Mouse (Mus musculus): Measurements from ENCODE around the gene Nhej1. TPM values are rescaled to one million over a fixed set of nuclear protein-coding genes. Genes with fewer than 3 reads are reported as not detected.

The Nhej1 gene
- polyA plus RNA-seq, 1 experiment from 2014 or later, result 10.9 TPM

DNA sequence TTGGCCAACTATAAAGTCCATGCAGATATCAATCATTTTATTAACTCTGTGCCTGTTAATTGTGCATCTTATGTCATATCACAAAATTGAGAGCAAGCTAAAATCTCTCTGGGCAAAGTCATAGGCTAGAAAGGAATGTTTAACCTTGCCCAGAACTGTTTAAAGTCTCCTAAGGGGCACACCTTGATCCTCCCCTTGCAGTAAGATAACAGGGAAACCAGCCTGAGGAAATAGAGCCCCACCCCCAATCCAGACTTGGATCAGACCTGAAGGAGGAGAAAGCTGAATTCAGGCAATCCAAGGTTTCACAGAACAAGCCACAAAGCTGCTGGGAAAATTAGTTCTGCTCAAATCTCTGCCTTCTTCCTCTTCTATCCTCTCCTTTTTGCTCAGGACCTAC, 114.2 kb downstream of the Nhej1 start:
- Histone ChIP-seq H3K9me3 (no peaks in the 10 kb centered on the region), H3K27ac (no peak overlapping the region), H3K4me3 (no peak overlapping the region), H3K4me2 (no peak overlapping the region), H3K9ac (no peak overlapping the region), H3K36me3 (no peaks in the 10 kb centered on the region), H3K4me1 (peaks cover 20% of the 10 kb centered on the region), H3K27me3 (no peaks in the 10 kb centered on the region)
- ATAC-seq (ENCODE audit: insufficient number of reproducible peaks, low FRiP score, low TSS enrichment, low read depth), result no peak

DNA sequence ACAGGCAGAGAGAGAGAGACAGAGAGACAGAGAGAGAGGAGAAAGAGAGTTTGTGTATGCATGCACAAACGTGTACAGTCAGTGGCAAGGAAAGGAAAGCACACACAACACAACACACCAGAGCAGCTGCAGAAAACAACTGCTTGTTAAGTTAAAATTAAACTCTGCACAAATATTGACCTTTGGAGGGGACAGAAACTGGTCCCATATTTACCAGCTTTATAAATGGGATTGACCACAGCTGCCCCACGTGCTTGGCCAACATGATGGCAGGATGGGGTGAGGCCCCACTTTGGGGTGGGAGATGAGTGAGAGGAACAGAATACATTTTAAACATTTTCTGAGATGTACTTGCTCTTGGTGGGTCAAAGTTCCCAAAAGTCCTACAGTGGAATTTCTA, 114.8 kb downstream of the Nhej1 start:
- Histone ChIP-seq H3K4me2 (no peak overlapping the region), H3K4me1 (peaks cover 14% of the 10 kb centered on the region), H3K27ac (no peak overlapping the region), H3K9ac (no peak overlapping the region), H3K27me3 (no peaks in the 10 kb centered on the region), H3K36me3 (no peaks in the 10 kb centered on the region), H3K4me3 (no peak overlapping the region), H3K9me3 (no peaks in the 10 kb centered on the region)
- 51% methylated on average over 2 of the region's 2 CpGs for WGBS
- no peak for ATAC-seq (ENCODE audit: insufficient number of reproducible peaks, low FRiP score, low TSS enrichment, low read depth)

DNA sequence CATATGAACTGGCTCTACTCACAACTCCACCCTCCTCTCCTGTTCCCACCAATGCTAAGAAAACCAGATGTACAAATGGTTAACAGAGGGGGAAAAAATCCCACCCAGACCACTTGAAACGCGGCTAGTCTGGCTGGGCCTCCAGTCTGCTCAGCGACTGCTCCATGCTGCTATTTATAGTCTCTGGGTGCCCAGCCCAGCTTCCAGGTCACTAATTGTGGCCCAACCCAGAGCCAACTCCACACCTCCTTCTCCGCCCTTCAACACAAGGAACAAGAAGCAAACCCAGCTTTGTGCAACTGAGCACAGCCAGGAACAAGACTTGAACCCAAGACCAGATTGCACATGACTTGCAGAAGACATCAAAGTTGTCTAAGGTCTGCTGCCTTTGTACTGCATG, 119.0 kb downstream of the Nhej1 start:
- Histone ChIP-seq H3K36me3 (no peaks in the 10 kb centered on the region), H3K4me1 (no peaks in the 10 kb centered on the region), H3K27me3 (no peaks in the 10 kb centered on the region), H3K9me3 (no peaks in the 10 kb centered on the region), H3K4me3 (no peak overlapping the region), H3K9ac (no peak overlapping the region), H3K27ac (no peak overlapping the region), H3K4me2 (no peak overlapping the region)
- 0 out of 2 replicates have a peak, but pooled peaks have one; percentile 48 for ATAC-seq (ENCODE audit: insufficient number of reproducible peaks, low FRiP score, low TSS enrichment, low read depth)
- 25% methylated on average over 4 of the region's 4 CpGs for WGBS

DNA sequence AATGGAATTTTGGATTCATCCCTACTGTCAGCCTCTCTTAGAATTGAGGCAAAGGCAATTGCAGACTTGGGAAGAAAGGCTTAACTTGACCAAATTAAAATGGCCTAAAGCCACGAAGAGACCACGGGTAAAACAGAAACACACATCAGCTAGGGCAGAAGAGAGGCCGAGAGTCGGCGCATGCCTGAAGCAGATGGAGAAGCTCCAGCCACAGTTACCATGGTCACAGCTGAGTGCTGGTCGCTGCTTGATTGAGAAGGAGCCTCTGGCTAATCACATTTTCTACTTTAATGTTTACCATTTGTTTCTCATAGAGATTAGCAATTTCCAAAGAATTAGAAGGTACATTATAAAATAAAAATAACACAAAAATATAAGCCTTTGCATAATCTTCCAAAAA, 123.8 kb downstream of the Nhej1 start:
- no peaks in the 10 kb centered on the region for H3K27me3 ChIP-seq
- H3K4me2 ChIP-seq, result no peak overlapping the region
- no peaks in the 10 kb centered on the region for H3K4me1 ChIP-seq
- ATAC-seq (ENCODE audit: insufficient number of reproducible peaks, low FRiP score, low TSS enrichment, low read depth), result no peak
- no peak overlapping the region for H3K4me3 ChIP-seq
- 49% methylated on average over 6 of the region's 6 CpGs for WGBS
- no peaks in the 10 kb centered on the region for H3K36me3 ChIP-seq
- no peak overlapping the region for H3K9ac ChIP-seq
- H3K9me3 ChIP-seq, result no peaks in the 10 kb centered on the region
- no peak overlapping the region for H3K27ac ChIP-seq

DNA sequence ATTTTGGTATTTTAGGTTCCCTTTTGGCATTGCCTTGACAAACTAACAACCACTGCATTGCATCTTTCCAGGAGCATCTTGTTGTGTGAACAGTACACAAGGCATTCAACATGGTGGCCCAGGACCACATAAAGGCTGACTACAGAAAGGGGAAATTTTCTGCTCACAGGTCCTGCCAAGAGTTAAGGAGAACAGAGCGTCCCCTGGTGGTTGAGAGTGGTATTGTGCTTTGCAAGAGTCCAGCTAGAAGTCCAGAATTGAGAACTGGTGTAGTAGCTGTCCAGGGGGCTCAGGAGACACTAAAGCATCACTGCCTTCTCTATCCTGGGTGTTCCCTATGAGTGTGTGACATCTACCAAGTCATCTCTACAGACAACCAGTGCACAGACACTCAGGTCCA, 124.5 kb downstream of the Nhej1 start:
- Histone ChIP-seq H3K27ac (no peak overlapping the region), H3K9ac (no peak overlapping the region), H3K27me3 (no peaks in the 10 kb centered on the region), H3K36me3 (no peaks in the 10 kb centered on the region), H3K9me3 (no peaks in the 10 kb centered on the region), H3K4me1 (no peaks in the 10 kb centered on the region), H3K4me2 (no peak overlapping the region), H3K4me3 (no peak overlapping the region)
- 0% methylated on average over 1 of the region's 1 CpGs for WGBS
- ATAC-seq (ENCODE audit: insufficient number of reproducible peaks, low FRiP score, low TSS enrichment, low read depth), result no peak

DNA sequence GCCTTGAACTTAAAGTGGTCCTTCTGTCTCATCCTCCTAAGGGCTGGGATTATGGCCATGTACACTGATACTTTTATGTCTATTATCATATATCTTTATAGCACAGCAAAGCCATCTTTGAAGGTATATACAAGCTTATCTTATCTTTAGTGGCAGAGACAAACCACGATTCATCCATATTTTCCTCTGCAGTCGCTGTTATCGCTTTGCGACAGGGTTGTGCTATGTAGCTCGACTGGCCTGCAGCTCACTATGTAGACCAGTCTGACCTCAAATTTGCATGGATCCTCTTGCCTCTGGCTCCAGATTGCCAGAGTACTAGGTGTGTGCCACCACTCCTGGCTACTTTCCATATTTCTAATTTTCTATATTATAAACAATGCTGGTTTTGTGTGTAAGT, 125.8 kb downstream of the Nhej1 start:
- no peaks in the 10 kb centered on the region for H3K36me3 ChIP-seq
- 87% methylated on average over 5 of the region's 5 CpGs for WGBS

DNA sequence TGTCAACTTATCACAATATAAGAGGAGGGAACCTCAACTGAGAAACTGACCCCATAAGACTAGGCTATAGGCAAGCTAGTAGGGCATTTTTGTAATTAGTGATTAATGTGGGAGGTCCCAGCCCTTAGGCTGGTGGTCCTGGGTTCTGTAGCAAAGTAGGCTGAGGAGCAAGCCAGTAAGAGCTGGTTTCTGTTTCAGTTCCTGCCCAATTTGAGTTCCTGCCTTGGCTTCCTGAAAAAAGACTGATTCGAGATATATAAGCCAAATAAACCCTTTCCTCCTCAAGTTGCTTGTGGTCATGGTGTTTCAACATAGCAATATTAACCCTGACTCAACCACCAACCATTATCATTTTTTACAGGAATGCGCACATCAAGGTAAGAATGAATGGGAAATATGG, 127.8 kb downstream of the Nhej1 start:
- Histone ChIP-seq H3K9me3 (no peaks in the 10 kb centered on the region), H3K4me2 (no peak overlapping the region), H3K9ac (no peak overlapping the region), H3K27me3 (no peaks in the 10 kb centered on the region), H3K27ac (no peak overlapping the region), H3K36me3 (no peaks in the 10 kb centered on the region), H3K4me1 (no peaks in the 10 kb centered on the region), H3K4me3 (no peak overlapping the region)
- WGBS, result 70% methylated on average over 2 of the region's 2 CpGs
- no peak for ATAC-seq (ENCODE audit: insufficient number of reproducible peaks, low FRiP score, low TSS enrichment, low read depth)

More for the DNA sequence above, 125.8 kb downstream of the Nhej1 start:
- Histone ChIP-seq H3K27me3 (no peaks in the 10 kb centered on the region), H3K9ac (no peak overlapping the region), H3K9me3 (no peaks in the 10 kb centered on the region), H3K4me2 (no peak overlapping the region), H3K4me1 (no peaks in the 10 kb centered on the region), H3K27ac (no peak overlapping the region), H3K4me3 (no peak overlapping the region)
- ATAC-seq (ENCODE audit: insufficient number of reproducible peaks, low FRiP score, low TSS enrichment, low read depth), result no peak

DNA sequence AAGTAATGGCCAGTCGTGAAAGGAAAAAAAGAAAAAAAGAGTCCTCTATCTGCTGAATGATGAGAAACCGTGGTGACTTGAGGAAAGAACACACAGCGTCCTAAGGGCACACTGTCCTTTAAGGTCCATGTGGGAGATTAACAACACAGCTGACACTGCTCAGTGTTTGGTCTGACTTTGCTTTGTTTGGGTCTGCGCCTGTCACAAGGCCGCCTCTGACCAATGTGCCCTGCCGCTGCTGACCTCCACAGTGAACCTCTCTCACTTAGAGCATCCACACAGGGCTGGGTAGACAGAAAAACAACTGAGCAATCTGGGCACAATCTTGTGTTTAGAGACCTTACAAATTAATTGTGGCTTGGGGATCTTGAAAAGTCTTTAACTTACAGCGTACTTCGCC, 148.0 kb downstream of the Nhej1 start:
- Histone ChIP-seq H3K36me3 (no peaks in the 10 kb centered on the region), H3K4me3 (no peak overlapping the region), H3K27ac (no peak overlapping the region), H3K27me3 (no peaks in the 10 kb centered on the region), H3K4me2 (no peak overlapping the region), H3K9me3 (no peaks in the 10 kb centered on the region), H3K4me1 (peaks cover 6% of the 10 kb centered on the region; the same call in 1 of the 2 replicates), H3K9ac (no peak overlapping the region)
- WGBS, result 82% methylated on average over 8 of the region's 8 CpGs
- no peak for ATAC-seq (ENCODE audit: insufficient number of reproducible peaks, low FRiP score, low TSS enrichment, low read depth)

DNA sequence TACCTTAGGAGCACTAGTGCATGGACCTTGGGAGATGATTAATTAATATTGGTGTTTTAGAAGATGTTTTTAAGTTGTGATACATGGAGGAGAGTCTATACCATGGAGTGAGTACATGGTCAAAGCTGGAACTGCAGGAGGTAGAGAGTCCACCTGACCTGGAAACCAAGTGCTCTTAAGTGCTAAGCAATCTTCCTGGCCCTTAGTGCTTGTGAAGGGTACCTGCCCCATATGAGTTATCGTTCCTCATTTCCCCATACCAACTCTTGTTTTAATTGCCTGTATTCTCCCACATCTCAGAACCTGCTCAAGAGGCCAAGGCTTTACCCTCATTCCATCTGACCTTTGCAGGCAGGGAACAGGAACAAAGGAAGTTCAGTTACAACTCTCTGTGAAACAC, 149.1 kb downstream of the Nhej1 start:
- H3K4me1 ChIP-seq, result peaks cover 6% of the 10 kb centered on the region; the same call in 1 of the 2 replicates
- no peaks in the 10 kb centered on the region for H3K27me3 ChIP-seq
- no peaks in the 10 kb centered on the region for H3K36me3 ChIP-seq
- no peak overlapping the region for H3K4me3 ChIP-seq
- no peak overlapping the region for H3K9ac ChIP-seq
- H3K27ac ChIP-seq, result no peak overlapping the region
- no peak overlapping the region for H3K4me2 ChIP-seq
- 74% methylated on average over 1 of the region's 1 CpGs for WGBS
- ATAC-seq (ENCODE audit: insufficient number of reproducible peaks, low FRiP score, low TSS enrichment, low read depth), result no peak
- H3K9me3 ChIP-seq, result no peaks in the 10 kb centered on the region

DNA sequence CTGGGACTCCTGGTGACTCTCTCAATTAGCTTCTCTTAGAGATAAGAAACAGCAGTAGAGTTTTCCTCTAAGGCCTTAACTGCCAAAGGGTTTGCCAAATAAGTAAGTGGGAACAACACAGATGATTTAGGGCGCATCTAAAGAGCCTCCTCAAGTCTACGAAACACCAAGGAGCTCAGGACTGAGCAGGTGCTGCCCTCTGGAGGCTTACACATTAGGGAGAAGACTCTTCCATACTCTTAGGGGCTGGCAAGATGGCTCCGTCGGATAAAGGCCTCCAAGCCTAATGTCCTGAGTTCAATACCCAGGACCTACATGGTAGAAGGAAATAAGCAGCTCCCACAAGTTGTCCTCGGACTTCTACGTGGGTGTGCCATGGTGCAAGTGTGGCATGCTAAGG, 151.4 kb downstream of the Nhej1 start:
- no peak overlapping the region for H3K27ac ChIP-seq
- no peaks in the 10 kb centered on the region for H3K36me3 ChIP-seq
- no peak overlapping the region for H3K4me2 ChIP-seq
- ATAC-seq (ENCODE audit: insufficient number of reproducible peaks, low FRiP score, low TSS enrichment, low read depth), result no peak
- no peaks in the 10 kb centered on the region for H3K27me3 ChIP-seq
- no peaks in the 10 kb centered on the region for H3K9me3 ChIP-seq
- no peak overlapping the region for H3K9ac ChIP-seq
- WGBS, result 79% methylated on average over 6 of the region's 6 CpGs
- H3K4me3 ChIP-seq, result no peak overlapping the region
- H3K4me1 ChIP-seq, result peaks cover 2% of the 10 kb centered on the region; the same call in 1 of the 2 replicates

DNA sequence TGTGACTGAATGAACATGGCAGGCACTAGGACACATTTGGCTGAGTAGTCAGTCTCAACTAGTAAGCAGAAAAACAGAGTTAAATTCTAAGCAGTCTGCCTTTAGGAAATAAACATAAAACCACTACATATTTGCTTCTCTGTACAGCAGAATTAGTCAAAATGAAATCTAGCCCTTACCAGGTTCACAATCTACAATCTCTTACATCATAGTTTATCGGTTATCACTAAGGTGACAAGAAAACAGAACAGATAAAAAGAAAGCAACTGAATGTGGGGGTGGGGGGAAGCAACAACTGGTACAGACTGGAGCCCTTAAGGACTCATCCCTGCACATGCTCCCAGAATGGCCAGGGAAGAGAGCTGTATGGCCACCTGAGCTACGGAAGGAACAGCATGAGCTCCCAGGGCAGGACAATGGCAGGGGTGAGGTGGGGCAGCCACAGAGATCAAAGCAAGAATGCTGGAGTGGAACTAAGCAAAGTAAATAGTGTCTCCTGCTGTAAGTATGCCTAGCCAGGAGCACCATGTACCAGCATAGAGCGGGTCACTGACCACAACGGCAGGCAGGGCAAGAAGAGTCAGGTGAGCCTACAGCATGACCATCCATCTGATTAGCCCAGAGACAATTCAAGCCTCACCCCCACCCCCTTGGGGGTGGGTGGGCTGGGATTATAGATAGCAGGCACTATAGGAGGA, 153.5 kb downstream of the Nhej1 start:
- Histone ChIP-seq H3K9me3 (no peaks in the 10 kb centered on the region), H3K4me2 (no peak overlapping the region), H3K4me1 (no peaks in the 10 kb centered on the region), H3K27me3 (no peaks in the 10 kb centered on the region), H3K27ac (no peak overlapping the region), H3K9ac (no peak overlapping the region), H3K4me3 (no peak overlapping the region), H3K36me3 (no peaks in the 10 kb centered on the region)
- 59% methylated on average over 4 of the region's 4 CpGs for WGBS
- ATAC-seq (ENCODE audit: insufficient number of reproducible peaks, low FRiP score, low TSS enrichment, low read depth), result no peak

DNA sequence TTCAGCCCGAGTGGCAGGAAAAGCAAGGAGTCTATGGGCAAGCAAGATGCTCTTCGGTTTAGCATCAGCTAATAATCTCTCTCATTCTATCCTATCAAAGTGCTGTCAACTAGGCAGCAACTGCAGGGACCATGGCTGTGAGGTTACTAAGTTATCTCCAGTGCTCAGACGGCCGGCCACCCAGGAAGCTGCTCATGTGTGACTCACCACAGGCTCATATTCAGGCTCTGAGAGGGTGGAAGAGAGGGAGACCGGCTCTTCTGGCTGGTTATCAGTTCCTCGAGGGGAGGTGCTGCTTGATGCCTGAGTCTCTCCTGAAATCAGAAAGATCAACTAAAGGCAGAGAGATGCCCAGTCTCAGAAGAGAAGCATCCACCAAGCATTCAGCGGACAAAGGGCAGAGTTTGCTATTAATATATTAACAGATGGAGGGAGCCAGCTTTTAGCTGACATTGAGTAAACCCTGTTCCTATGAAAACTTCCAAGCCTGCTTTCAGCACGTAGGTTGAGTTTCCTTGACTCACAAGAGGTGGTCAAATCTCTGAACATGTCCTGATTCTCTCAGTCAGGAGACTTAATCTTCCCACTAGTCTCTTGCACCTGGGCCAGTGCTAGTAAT, 156.9 kb downstream of the Nhej1 start:
- 64% methylated on average over 8 of the region's 8 CpGs for WGBS
- no peaks in the 10 kb centered on the region for H3K27me3 ChIP-seq
- no peaks in the 10 kb centered on the region for H3K36me3 ChIP-seq
- H3K4me3 ChIP-seq, result no peak overlapping the region
- no peaks in the 10 kb centered on the region for H3K9me3 ChIP-seq
- H3K4me2 ChIP-seq, result no peak overlapping the region
- H3K9ac ChIP-seq, result no peak overlapping the region
- H3K27ac ChIP-seq, result no peak overlapping the region
- peaks cover 6% of the 10 kb centered on the region for H3K4me1 ChIP-seq
- ATAC-seq (ENCODE audit: insufficient number of reproducible peaks, low FRiP score, low TSS enrichment, low read depth), result no peak
